Mouse (Mus musculus): Measurements from ENCODE around the gene Adamtsl2. TPM values are rescaled to one million over a fixed set of nuclear protein-coding genes. Genes with fewer than 3 reads are reported as not detected.

The Adamtsl2 gene
- polyA plus RNA-seq, 1 experiment from 2014 or later: 3.8 TPM

GRCm38 (mm10) chr2:27118452-27118851 is 39.3 kb downstream of the Adamtsl2 start:
- H3K4me3 ChIP-seq (replicated peaks): no peak overlapping the region
- H3K9ac ChIP-seq: no peak overlapping the region
- no peak for ATAC-seq (ENCODE audit: insufficient number of reproducible peaks, low FRiP score, low TSS enrichment, low read depth)
- no peaks in the 10 kb centered on the region for H3K27me3 ChIP-seq
- H3K27ac ChIP-seq (replicated peaks): no peak overlapping the region
- H3K9me3 ChIP-seq (replicated peaks): no peaks in the 10 kb centered on the region
- no peak overlapping the region for H3K4me2 ChIP-seq (replicated peaks)
- 50% methylated on average over 4 of the region's 4 CpGs for WGBS
- H3K4me1 ChIP-seq: peaks cover 37% of the 10 kb centered on the region
- no peaks in the 10 kb centered on the region for H3K36me3 ChIP-seq

- H3K27me3 ChIP-seq: no peaks in the 10 kb centered on the region
- H3K9me3 ChIP-seq (replicated peaks): no peaks in the 10 kb centered on the region
- H3K4me3 ChIP-seq (replicated peaks): no peak overlapping the region
- no peak overlapping the region for H3K27ac ChIP-seq (replicated peaks)
- H3K9ac ChIP-seq: no peak overlapping the region
- no peak for ATAC-seq (ENCODE audit: insufficient number of reproducible peaks, low FRiP score, low TSS enrichment, low read depth)
- H3K4me2 ChIP-seq (replicated peaks): no peak overlapping the region
- H3K36me3 ChIP-seq: no peaks in the 10 kb centered on the region
- H3K4me1 ChIP-seq: peaks cover 37% of the 10 kb centered on the region
- 84% methylated on average over 2 of the region's 2 CpGs for WGBS
These were observed 40.6 kb downstream of the Adamtsl2 start for GRCm38 (mm10) chr2:27119766-27120165.

- no peak for ATAC-seq (ENCODE audit: insufficient number of reproducible peaks, low FRiP score, low TSS enrichment, low read depth)
- H3K9ac ChIP-seq: no peak overlapping the region
- no peak overlapping the region for H3K4me3 ChIP-seq (replicated peaks)
- no peaks in the 10 kb centered on the region for H3K27me3 ChIP-seq
- no peaks in the 10 kb centered on the region for H3K36me3 ChIP-seq
- no peak overlapping the region for H3K27ac ChIP-seq (replicated peaks)
- peaks cover 37% of the 10 kb centered on the region for H3K4me1 ChIP-seq
- WGBS: 51% methylated on average over 8 of the region's 8 CpGs
- no peak overlapping the region for H3K4me2 ChIP-seq (replicated peaks)
- no peaks in the 10 kb centered on the region for H3K9me3 ChIP-seq (replicated peaks)
These were observed 41.1 kb downstream of the Adamtsl2 start for GRCm38 (mm10) chr2:27120241-27120641.

- 0 out of 2 replicates have a peak overlapping the region, but pooled peaks have one; percentile 12 for H3K27ac ChIP-seq (replicated peaks)
These were observed 42.6 kb downstream of the Adamtsl2 start for GRCm38 (mm10) chr2:27121626-27122355.

GRCm38 (mm10) chr2:27122578-27122977 is 43.4 kb downstream of the Adamtsl2 start:
- Histone ChIP-seq H3K27me3 (no peaks in the 10 kb centered on the region), H3K9ac (no peak overlapping the region), H3K4me1 (peaks cover 37% of the 10 kb centered on the region), H3K9me3 (replicated peaks) (no peaks in the 10 kb centered on the region), H3K27ac (replicated peaks) (0 out of 2 replicates have a peak overlapping the region, but pooled peaks have one; percentile 12), H3K4me2 (replicated peaks) (no peak overlapping the region), H3K4me3 (replicated peaks) (no peak overlapping the region), H3K36me3 (no peaks in the 10 kb centered on the region)
- ATAC-seq (ENCODE audit: insufficient number of reproducible peaks, low FRiP score, low TSS enrichment, low read depth): no peak
- 23% methylated on average over 9 of the region's 9 CpGs for WGBS

More at GRCm38 (mm10) chr2:27121626-27122355, 42.6 kb downstream of the Adamtsl2 start:
- no peak overlapping the region for H3K9ac ChIP-seq
- no peak overlapping the region for H3K4me3 ChIP-seq (replicated peaks)
- H3K36me3 ChIP-seq: no peaks in the 10 kb centered on the region
- peak; percentile 68; the same call in 1 of the 2 replicates for ATAC-seq (ENCODE audit: insufficient number of reproducible peaks, low FRiP score, low TSS enrichment, low read depth)
- 13% methylated on average over 9 of the region's 9 CpGs for WGBS
- no peaks in the 10 kb centered on the region for H3K9me3 ChIP-seq (replicated peaks)
- H3K4me1 ChIP-seq: peaks cover 37% of the 10 kb centered on the region
- no peaks in the 10 kb centered on the region for H3K27me3 ChIP-seq
- 0 out of 2 replicates have a peak overlapping the region, but pooled peaks have one; percentile 8 for H3K4me2 ChIP-seq (replicated peaks)

GRCm38 (mm10) chr2:27123121-27123520 is 43.9 kb downstream of the Adamtsl2 start:
- ATAC-seq (ENCODE audit: insufficient number of reproducible peaks, low FRiP score, low TSS enrichment, low read depth): no peak
- H3K4me3 ChIP-seq (replicated peaks): no peak overlapping the region
- no peak overlapping the region for H3K4me2 ChIP-seq (replicated peaks)
- H3K27me3 ChIP-seq: no peaks in the 10 kb centered on the region
- H3K4me1 ChIP-seq: peaks cover 37% of the 10 kb centered on the region
- H3K27ac ChIP-seq (replicated peaks): no peak overlapping the region
- H3K9ac ChIP-seq: no peak overlapping the region
- no peaks in the 10 kb centered on the region for H3K9me3 ChIP-seq (replicated peaks)
- no peaks in the 10 kb centered on the region for H3K36me3 ChIP-seq
- 86% methylated on average over 4 of the region's 4 CpGs for WGBS

- H3K27ac ChIP-seq (replicated peaks): no peak overlapping the region
- no peak for ATAC-seq (ENCODE audit: insufficient number of reproducible peaks, low FRiP score, low TSS enrichment, low read depth)
- no peak overlapping the region for H3K4me3 ChIP-seq (replicated peaks)
- peaks cover 20% of the 10 kb centered on the region for H3K4me1 ChIP-seq
- WGBS: 36% methylated on average over 10 of the region's 10 CpGs
- H3K9me3 ChIP-seq (replicated peaks): no peaks in the 10 kb centered on the region
- H3K27me3 ChIP-seq: no peaks in the 10 kb centered on the region
- H3K4me2 ChIP-seq (replicated peaks): no peak overlapping the region
- H3K36me3 ChIP-seq: no peaks in the 10 kb centered on the region
- H3K9ac ChIP-seq: no peak overlapping the region
These were observed 46.8 kb downstream of the Adamtsl2 start for GRCm38 (mm10) chr2:27125979-27126378.

GRCm38 (mm10) chr2:27126496-27126895 is 47.3 kb downstream of the Adamtsl2 start:
- 62% methylated on average over 4 of the region's 4 CpGs for WGBS
- H3K9ac ChIP-seq: no peak overlapping the region
- no peaks in the 10 kb centered on the region for H3K9me3 ChIP-seq (replicated peaks)
- no peak for ATAC-seq (ENCODE audit: insufficient number of reproducible peaks, low FRiP score, low TSS enrichment, low read depth)
- peaks cover 15% of the 10 kb centered on the region for H3K4me1 ChIP-seq
- H3K27ac ChIP-seq (replicated peaks): no peak overlapping the region
- H3K4me3 ChIP-seq (replicated peaks): no peak overlapping the region
- no peak overlapping the region for H3K4me2 ChIP-seq (replicated peaks)
- no peaks in the 10 kb centered on the region for H3K27me3 ChIP-seq
- no peaks in the 10 kb centered on the region for H3K36me3 ChIP-seq

- ATAC-seq (ENCODE audit: insufficient number of reproducible peaks, low FRiP score, low TSS enrichment, low read depth): no peak
- Histone ChIP-seq H3K4me1 (no peaks in the 10 kb centered on the region), H3K4me2 (replicated peaks) (no peak overlapping the region), H3K36me3 (no peaks in the 10 kb centered on the region), H3K27me3 (no peaks in the 10 kb centered on the region), H3K9me3 (replicated peaks) (no peaks in the 10 kb centered on the region), H3K9ac (no peak overlapping the region), H3K4me3 (replicated peaks) (no peak overlapping the region), H3K27ac (replicated peaks) (no peak overlapping the region)
- 52% methylated on average over 3 of the region's 3 CpGs for WGBS
These were observed 49.8 kb downstream of the Adamtsl2 start for GRCm38 (mm10) chr2:27128990-27129389.

- Histone ChIP-seq H3K27ac (replicated peaks) (no peak overlapping the region), H3K4me1 (no peaks in the 10 kb centered on the region), H3K27me3 (peaks cover 26% of the 10 kb centered on the region), H3K4me3 (replicated peaks) (no peak overlapping the region), H3K36me3 (no peaks in the 10 kb centered on the region), H3K9ac (no peak overlapping the region), H3K4me2 (replicated peaks) (no peak overlapping the region), H3K9me3 (replicated peaks) (no peaks in the 10 kb centered on the region)
- WGBS: 71% methylated on average over 5 of the region's 5 CpGs
- no peak for ATAC-seq (ENCODE audit: insufficient number of reproducible peaks, low FRiP score, low TSS enrichment, low read depth)
These were observed 56.8 kb downstream of the Adamtsl2 start for GRCm38 (mm10) chr2:27135935-27136334.

GRCm38 (mm10) chr2:27136336-27136735 is 57.2 kb downstream of the Adamtsl2 start:
- Histone ChIP-seq H3K27ac (replicated peaks) (no peak overlapping the region), H3K4me1 (no peaks in the 10 kb centered on the region), H3K9ac (no peak overlapping the region), H3K27me3 (peaks cover 30% of the 10 kb centered on the region), H3K4me3 (replicated peaks) (no peak overlapping the region), H3K36me3 (no peaks in the 10 kb centered on the region), H3K4me2 (replicated peaks) (no peak overlapping the region), H3K9me3 (replicated peaks) (no peaks in the 10 kb centered on the region)
- no peak for ATAC-seq (ENCODE audit: insufficient number of reproducible peaks, low FRiP score, low TSS enrichment, low read depth)
- WGBS: 63% methylated on average over 3 of the region's 3 CpGs

GRCm38 (mm10) chr2:27136789-27137188 is 57.6 kb downstream of the Adamtsl2 start:
- Histone ChIP-seq H3K4me2 (replicated peaks) (no peak overlapping the region), H3K27me3 (peaks cover 35% of the 10 kb centered on the region), H3K9me3 (replicated peaks) (no peaks in the 10 kb centered on the region), H3K36me3 (no peaks in the 10 kb centered on the region), H3K27ac (replicated peaks) (no peak overlapping the region), H3K4me3 (replicated peaks) (no peak overlapping the region), H3K9ac (no peak overlapping the region), H3K4me1 (peaks cover under 1% of the 10 kb centered on the region; the same call in 1 of the 2 replicates)
- ATAC-seq (ENCODE audit: insufficient number of reproducible peaks, low FRiP score, low TSS enrichment, low read depth): no peak
- WGBS: 62% methylated on average over 1 of the region's 1 CpGs
